Mouse (Mus musculus): ENCODE results near the gene Tax1bp3. TPM values are rescaled to one million over a fixed set of nuclear protein-coding genes. Genes with fewer than 3 reads are reported as not detected.

The Tax1bp3 gene
- polyA plus RNA-seq, 1 experiment from 2014 or later: 165 TPM

DNA sequence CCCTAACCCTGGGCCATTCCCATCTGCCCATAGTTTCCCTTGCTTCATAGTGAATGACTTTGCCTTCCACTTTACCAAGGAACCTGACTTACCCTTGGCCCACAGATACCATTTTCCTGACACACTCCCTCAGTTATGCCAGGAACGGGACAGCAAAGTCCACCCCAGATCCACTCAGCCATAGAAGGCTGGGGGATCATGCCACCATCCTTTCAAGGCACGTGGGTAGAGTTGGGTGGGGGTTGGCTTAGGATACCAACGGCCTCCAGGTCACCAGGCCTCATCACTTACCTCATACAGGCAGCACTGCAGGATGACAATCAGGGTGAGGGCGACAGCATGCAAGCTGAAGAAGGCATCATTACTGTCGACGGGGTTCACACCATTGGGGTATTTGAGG is 10.3 kb downstream of the Tax1bp3 start:
- ATAC-seq (ENCODE audit: low FRiP score, low TSS enrichment): no peak
- Histone ChIP-seq H3K27me3 (ENCODE audit: control insufficient read depth, insufficient read depth, low read length) (no peaks in the 10 kb centered on the region), H3K9ac (replicated peaks; ENCODE audit: low read length) (no peak overlapping the region), H3K36me3 (ENCODE audit: control insufficient read depth, insufficient read depth, low read length) (peaks cover 72% of the 10 kb centered on the region), H3K9me3 (ENCODE audit: control insufficient read depth, low read length) (no peaks in the 10 kb centered on the region), H3K4me1 (ENCODE audit: control insufficient read depth, insufficient read depth, low read length) (no peaks in the 10 kb centered on the region), H3K27ac (replicated peaks; ENCODE audit: low read depth, low read length) (no peak overlapping the region), H3K4me3 (replicated peaks; ENCODE audit: low read depth, low read length) (no peak overlapping the region), H3K4me2 (ENCODE audit: low read length) (no peak overlapping the region)
- DNase-seq: no peak
- 86% methylated on average over 6 of the region's 6 CpGs for WGBS

DNA sequence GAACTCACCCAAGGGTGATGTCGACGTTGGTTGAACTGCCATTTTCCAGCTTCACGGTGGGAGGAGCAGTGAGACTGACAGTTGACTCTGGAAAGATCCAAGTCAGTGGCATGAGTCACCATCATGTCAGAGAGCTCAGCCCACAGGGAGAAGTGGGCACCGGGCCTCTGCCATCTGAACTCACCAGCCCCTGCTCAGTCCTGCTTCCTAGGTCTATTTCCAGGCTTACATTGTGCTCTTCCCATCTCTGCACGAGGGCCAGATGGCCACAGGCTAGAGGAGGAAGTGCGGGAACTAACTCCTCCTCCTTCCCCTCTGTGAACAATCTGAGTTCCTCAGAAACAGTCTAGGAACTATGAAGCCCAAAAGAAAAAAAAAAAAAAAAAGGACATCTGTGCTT is 16.2 kb downstream of the Tax1bp3 start:
- Histone ChIP-seq H3K4me2 (ENCODE audit: low read length) (no peak overlapping the region), H3K27ac (replicated peaks; ENCODE audit: low read depth, low read length) (no peak overlapping the region), H3K9ac (replicated peaks; ENCODE audit: low read length) (no peak overlapping the region), H3K4me1 (ENCODE audit: control insufficient read depth, insufficient read depth, low read length) (peaks cover 7% of the 10 kb centered on the region), H3K36me3 (ENCODE audit: control insufficient read depth, insufficient read depth, low read length) (peaks cover 56% of the 10 kb centered on the region), H3K9me3 (ENCODE audit: control insufficient read depth, low read length) (no peaks in the 10 kb centered on the region), H3K4me3 (replicated peaks; ENCODE audit: low read depth, low read length) (no peak overlapping the region), H3K27me3 (ENCODE audit: control insufficient read depth, insufficient read depth, low read length) (no peaks in the 10 kb centered on the region)
- DNase-seq (no peak), ATAC-seq (ENCODE audit: low FRiP score, low TSS enrichment) (no peak)
- 81% methylated on average over 6 of the region's 6 CpGs for WGBS

DNA sequence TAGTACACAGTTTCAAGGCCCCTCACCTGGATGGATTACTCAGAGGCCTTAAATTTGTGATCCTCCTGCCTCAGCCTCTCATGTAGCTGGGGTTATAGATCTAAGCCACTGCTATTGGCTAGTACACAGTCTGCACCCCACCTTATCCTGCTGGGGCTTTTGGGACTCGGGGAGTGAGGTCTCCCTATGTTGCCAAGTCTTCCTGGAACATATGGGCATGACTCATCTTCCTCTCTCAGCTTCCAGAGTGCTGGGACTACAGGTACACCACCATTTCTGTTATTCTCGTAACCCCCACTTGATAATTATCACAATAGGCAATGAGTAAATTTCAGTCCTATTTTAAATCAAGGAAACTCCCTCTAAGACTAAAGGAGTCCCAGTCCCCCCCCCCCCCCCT is 17.6 kb downstream of the Tax1bp3 start:
- no peak for ATAC-seq (ENCODE audit: low FRiP score, low TSS enrichment)
- Histone ChIP-seq H3K4me1 (ENCODE audit: control insufficient read depth, insufficient read depth, low read length) (peaks cover 11% of the 10 kb centered on the region), H3K4me3 (replicated peaks; ENCODE audit: low read depth, low read length) (no peak overlapping the region), H3K9ac (replicated peaks; ENCODE audit: low read length) (no peak overlapping the region), H3K9me3 (ENCODE audit: control insufficient read depth, low read length) (no peaks in the 10 kb centered on the region), H3K27ac (replicated peaks; ENCODE audit: low read depth, low read length) (no peak overlapping the region), H3K36me3 (ENCODE audit: control insufficient read depth, insufficient read depth, low read length) (peaks cover 42% of the 10 kb centered on the region), H3K27me3 (ENCODE audit: control insufficient read depth, insufficient read depth, low read length) (no peaks in the 10 kb centered on the region), H3K4me2 (ENCODE audit: low read length) (no peak overlapping the region)
- DNase-seq: no peak
- WGBS: 77% methylated on average over 2 of the region's 2 CpGs

DNA sequence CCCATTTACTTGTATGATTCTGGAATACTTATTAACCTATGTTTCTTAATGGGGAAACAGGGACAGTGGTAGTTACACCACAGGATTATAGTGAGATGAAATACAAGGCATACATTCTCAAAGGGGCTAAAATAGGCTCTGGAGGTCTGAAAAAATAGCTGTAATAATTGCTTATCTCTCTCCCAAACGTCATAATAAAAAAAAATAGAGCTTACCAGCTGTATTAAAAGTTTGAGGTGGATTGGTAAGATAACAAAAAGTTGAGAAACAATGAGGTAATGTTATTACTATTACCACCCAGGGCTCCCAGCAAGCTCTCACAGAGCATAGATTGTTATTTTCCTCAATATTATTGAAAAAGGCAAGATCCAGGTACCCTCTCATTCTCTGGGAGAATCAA is 21.3 kb downstream of the Tax1bp3 start:
- peak overlapping the region; percentile 70; the same call in 1 of the 2 replicates for H3K9ac ChIP-seq (replicated peaks; ENCODE audit: low read length)

DNA sequence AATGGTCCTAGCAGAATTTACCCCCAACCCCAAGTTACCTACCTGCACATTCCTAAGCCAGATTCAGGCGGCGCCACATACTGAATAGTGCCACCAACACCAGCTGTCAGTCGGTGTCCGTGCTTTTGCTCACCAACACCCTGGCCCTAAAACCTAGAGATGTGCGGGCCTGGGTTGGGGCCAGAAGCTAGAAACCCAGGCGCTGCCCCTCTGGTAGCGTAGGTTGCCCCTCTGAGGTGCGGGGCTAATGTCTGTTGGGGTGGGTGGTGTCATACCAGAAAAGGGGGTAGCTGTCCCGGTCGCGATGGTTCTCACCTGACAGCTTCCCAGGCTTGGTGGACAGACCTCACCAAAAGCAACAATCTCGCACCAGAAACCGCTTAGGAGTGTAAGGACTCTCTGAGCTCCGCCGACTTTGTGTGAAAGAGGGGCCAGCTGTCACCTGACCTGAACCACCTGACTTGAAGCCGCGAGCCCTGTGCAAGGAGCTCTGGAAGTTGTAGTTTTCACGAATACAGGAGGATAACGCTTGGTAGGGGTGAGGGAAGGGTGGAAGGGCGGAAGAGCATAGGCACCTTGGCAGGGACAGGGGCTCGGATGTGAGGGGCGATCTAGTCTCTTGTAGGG is 21.8 kb downstream of the Tax1bp3 start, which contains the start of gene Ctns:
TSS of gene Ctns (minus strand) at position 440 of the 627 bp plus-strand sequence.
- Histone ChIP-seq H3K4me3 (replicated peaks; ENCODE audit: low read depth, low read length) (peak within 1 kb of the TSS; percentile 56), H3K27me3 (ENCODE audit: control insufficient read depth, insufficient read depth, low read length) (no peaks in the 10 kb centered on the region), H3K4me2 (ENCODE audit: low read length) (peak within 1 kb of the TSS; percentile 93), H3K9ac (replicated peaks; ENCODE audit: low read length) (peak within 1 kb of the TSS; percentile 77), H3K27ac (replicated peaks; ENCODE audit: low read depth, low read length) (peak within 1 kb of the TSS; percentile 34; the same call in 1 of the 2 replicates), H3K9me3 (ENCODE audit: control insufficient read depth, low read length) (no peaks in the 10 kb centered on the region), H3K4me1 (ENCODE audit: control insufficient read depth, insufficient read depth, low read length) (peaks cover 17% of the 10 kb centered on the region), H3K36me3 (ENCODE audit: control insufficient read depth, insufficient read depth, low read length) (peaks cover 11% of the 10 kb centered on the region)
- DNase-seq (peak; percentile 90), ATAC-seq (ENCODE audit: low FRiP score, low TSS enrichment) (peak; percentile 95)
- WGBS: under 1% methylated on average over 22 of the region's 22 CpGs

More for the DNA sequence above, 21.3 kb downstream of the Tax1bp3 start:
- Histone ChIP-seq H3K9me3 (ENCODE audit: control insufficient read depth, low read length) (no peaks in the 10 kb centered on the region), H3K4me1 (ENCODE audit: control insufficient read depth, insufficient read depth, low read length) (peaks cover 17% of the 10 kb centered on the region), H3K36me3 (ENCODE audit: control insufficient read depth, insufficient read depth, low read length) (peaks cover 11% of the 10 kb centered on the region), H3K27me3 (ENCODE audit: control insufficient read depth, insufficient read depth, low read length) (no peaks in the 10 kb centered on the region), H3K4me2 (ENCODE audit: low read length) (peak overlapping the region; percentile 93), H3K27ac (replicated peaks; ENCODE audit: low read depth, low read length) (no peak overlapping the region), H3K4me3 (replicated peaks; ENCODE audit: low read depth, low read length) (peak overlapping the region; percentile 56)
- no peak for ATAC-seq (ENCODE audit: low FRiP score, low TSS enrichment)
- no peak for DNase-seq
- 5% methylated on average over 1 of the region's 1 CpGs for WGBS

DNA sequence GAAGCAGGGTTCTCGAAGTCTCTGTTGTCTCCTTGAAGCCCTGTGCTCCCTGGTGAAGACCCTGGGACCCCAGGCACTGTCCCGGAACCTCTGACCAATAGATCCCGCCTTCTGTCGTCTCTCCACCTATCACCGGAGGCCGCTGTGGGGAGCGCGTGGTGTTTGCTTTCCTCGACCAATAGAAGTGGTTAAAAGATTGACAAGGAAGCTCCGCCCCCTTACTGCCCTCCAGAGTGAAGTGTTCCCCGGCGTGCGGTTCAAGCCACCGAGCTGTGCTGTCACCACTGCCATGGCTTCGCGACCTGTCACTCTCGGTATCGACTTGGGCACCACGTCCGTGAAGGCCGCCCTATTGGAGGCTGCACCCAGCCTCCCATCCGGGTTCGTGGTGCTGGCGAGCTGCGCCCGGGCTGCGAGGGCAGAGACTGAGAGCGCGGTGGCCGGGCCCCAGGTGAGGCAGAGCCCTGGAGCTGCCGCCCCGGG is 22.4 kb downstream of the Tax1bp3 start, which contains the start of gene Shpk:
TSS of gene Shpk (plus strand) at position 231 of the 483 bp plus-strand sequence.
- H3K4me1 ChIP-seq (ENCODE audit: control insufficient read depth, insufficient read depth, low read length): peaks cover 17% of the 10 kb centered on the region
- H3K4me3 ChIP-seq (replicated peaks; ENCODE audit: low read depth, low read length): peak within 1 kb of the TSS; percentile 56
- DNase-seq: peak; percentile 97
- peak; percentile 97 for ATAC-seq (ENCODE audit: low FRiP score, low TSS enrichment)
- no peaks in the 10 kb centered on the region for H3K9me3 ChIP-seq (ENCODE audit: control insufficient read depth, low read length)
- H3K36me3 ChIP-seq (ENCODE audit: control insufficient read depth, insufficient read depth, low read length): peaks cover 8% of the 10 kb centered on the region
- H3K9ac ChIP-seq (replicated peaks; ENCODE audit: low read length): peak within 1 kb of the TSS; percentile 77
- H3K4me2 ChIP-seq (ENCODE audit: low read length): peak within 1 kb of the TSS; percentile 93
- no peaks in the 10 kb centered on the region for H3K27me3 ChIP-seq (ENCODE audit: control insufficient read depth, insufficient read depth, low read length)
- peak within 1 kb of the TSS; percentile 34; the same call in 1 of the 2 replicates for H3K27ac ChIP-seq (replicated peaks; ENCODE audit: low read depth, low read length)
- under 1% methylated on average over 32 of the region's 32 CpGs for WGBS

DNA sequence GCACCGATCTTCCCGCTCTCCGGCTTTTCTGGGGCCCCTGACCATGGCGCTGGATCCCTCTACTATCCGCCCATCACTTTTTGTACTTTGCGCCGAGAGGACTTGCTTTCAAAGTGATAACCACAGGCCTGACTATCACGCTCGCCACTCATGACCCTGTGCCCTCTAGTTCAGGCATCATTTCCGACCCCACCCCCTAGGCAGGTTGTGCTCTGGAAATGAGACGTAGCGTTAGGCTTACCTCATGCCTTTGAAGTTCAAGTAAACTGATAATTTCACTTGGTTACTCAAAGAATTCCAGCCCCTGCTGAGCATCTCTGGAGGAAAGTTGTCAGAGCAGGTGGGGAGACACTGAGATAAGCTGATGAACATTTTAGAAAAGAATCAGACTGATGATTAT is 23.0 kb downstream of the Tax1bp3 start:
- DNase-seq: no peak
- no peaks in the 10 kb centered on the region for H3K27me3 ChIP-seq (ENCODE audit: control insufficient read depth, insufficient read depth, low read length)
- peak overlapping the region; percentile 56 for H3K4me3 ChIP-seq (replicated peaks; ENCODE audit: low read depth, low read length)
- no peak overlapping the region for H3K27ac ChIP-seq (replicated peaks; ENCODE audit: low read depth, low read length)
- H3K9ac ChIP-seq (replicated peaks; ENCODE audit: low read length): peak overlapping the region; percentile 77
- WGBS: 6% methylated on average over 12 of the region's 12 CpGs
- H3K36me3 ChIP-seq (ENCODE audit: control insufficient read depth, insufficient read depth, low read length): peaks cover 8% of the 10 kb centered on the region
- H3K4me2 ChIP-seq (ENCODE audit: low read length): peak overlapping the region; percentile 93
- ATAC-seq (ENCODE audit: low FRiP score, low TSS enrichment): no peak
- H3K4me1 ChIP-seq (ENCODE audit: control insufficient read depth, insufficient read depth, low read length): peaks cover 17% of the 10 kb centered on the region
- no peaks in the 10 kb centered on the region for H3K9me3 ChIP-seq (ENCODE audit: control insufficient read depth, low read length)

DNA sequence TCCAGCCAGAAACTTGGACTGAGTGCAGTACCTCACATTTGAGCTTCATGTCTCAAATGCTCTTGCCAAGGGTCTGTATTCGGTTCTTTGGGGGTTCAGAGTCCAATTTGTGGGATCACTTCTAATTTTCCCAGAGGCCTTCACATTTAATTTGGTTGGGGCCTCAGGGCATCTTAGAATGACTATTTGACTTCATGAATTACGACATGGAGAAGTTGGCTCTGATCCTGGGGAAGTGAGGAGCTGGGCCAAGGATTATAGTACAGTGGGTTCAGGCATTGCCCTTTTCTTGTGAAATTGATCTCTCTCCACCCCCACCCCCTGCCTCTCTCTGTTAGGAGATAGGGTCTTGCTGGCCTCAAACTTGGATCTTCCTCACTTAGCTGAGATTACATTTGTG is 24.1 kb downstream of the Tax1bp3 start:
- Histone ChIP-seq H3K27me3 (ENCODE audit: control insufficient read depth, insufficient read depth, low read length) (no peaks in the 10 kb centered on the region), H3K36me3 (ENCODE audit: control insufficient read depth, insufficient read depth, low read length) (peaks cover 2% of the 10 kb centered on the region; the same call in 1 of the 2 replicates), H3K4me2 (ENCODE audit: low read length) (no peak overlapping the region), H3K9ac (replicated peaks; ENCODE audit: low read length) (no peak overlapping the region), H3K4me1 (ENCODE audit: control insufficient read depth, insufficient read depth, low read length) (peaks cover 17% of the 10 kb centered on the region), H3K27ac (replicated peaks; ENCODE audit: low read depth, low read length) (no peak overlapping the region), H3K9me3 (ENCODE audit: control insufficient read depth, low read length) (no peaks in the 10 kb centered on the region), H3K4me3 (replicated peaks; ENCODE audit: low read depth, low read length) (no peak overlapping the region)
- WGBS: 75% methylated on average over 2 of the region's 2 CpGs
- DNase-seq (no peak), ATAC-seq (ENCODE audit: low FRiP score, low TSS enrichment) (no peak)

DNA sequence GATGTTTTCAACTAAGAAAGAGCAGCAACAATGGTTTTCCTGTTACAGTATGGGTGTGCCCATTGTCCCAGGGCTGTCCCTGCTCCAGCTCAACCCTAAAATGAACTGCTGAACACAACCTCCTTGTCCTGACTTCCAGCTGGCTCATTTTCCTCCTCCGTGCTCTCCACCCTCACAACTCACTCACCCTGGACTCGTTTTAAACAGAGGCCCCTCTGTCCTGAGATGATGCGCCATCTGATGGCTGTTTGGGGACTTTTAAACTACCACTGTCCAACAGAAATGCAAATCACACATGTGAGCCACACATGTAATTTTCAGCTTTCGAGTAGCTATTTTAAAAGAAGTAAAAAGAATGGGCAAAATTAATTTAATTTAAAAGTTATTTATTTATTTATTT is 24.7 kb downstream of the Tax1bp3 start:
- WGBS: 33% methylated on average over 4 of the region's 4 CpGs
- peaks cover 17% of the 10 kb centered on the region for H3K4me1 ChIP-seq (ENCODE audit: control insufficient read depth, insufficient read depth, low read length)
- H3K9me3 ChIP-seq (ENCODE audit: control insufficient read depth, low read length): no peaks in the 10 kb centered on the region
- H3K36me3 ChIP-seq (ENCODE audit: control insufficient read depth, insufficient read depth, low read length): no peaks in the 10 kb centered on the region
- H3K9ac ChIP-seq (replicated peaks; ENCODE audit: low read length): no peak overlapping the region
- H3K27me3 ChIP-seq (ENCODE audit: control insufficient read depth, insufficient read depth, low read length): no peaks in the 10 kb centered on the region
- H3K4me3 ChIP-seq (replicated peaks; ENCODE audit: low read depth, low read length): no peak overlapping the region
- no peak overlapping the region for H3K27ac ChIP-seq (replicated peaks; ENCODE audit: low read depth, low read length)
- no peak overlapping the region for H3K4me2 ChIP-seq (ENCODE audit: low read length)
- ATAC-seq (ENCODE audit: low FRiP score, low TSS enrichment) (no peak), DNase-seq (peak; percentile 7)

Data from midbrain, embryonic 14.5 days (tissue).